Mouse (Mus musculus) thymus, postnatal 25 days (tissue): ENCODE data around the gene Lmf2.

Experiments used
- DNase-seq: peaks from one replicate; pipeline ENCODE4 v3.0.0; 2022

Lmf2 gene

GRCm38 (mm10) chr15:89355241-89356187 is at the start of gene Lmf2, which contains the start of gene Ncaph2:
TSS of gene Lmf2 (minus strand) at chr15:89355659.
TSS of gene Ncaph2 (plus strand) at chr15:89355719.
- DNase-seq, result peak; percentile 95

GRCm38 (mm10) chr15:89404831-89405623 is 49.6 kb upstream of the Lmf2 start:
- no peak for DNase-seq

GRCm38 (mm10) chr15:89402471-89402870 is 47.0 kb upstream of the Lmf2 start:
- DNase-seq, result no peak

GRCm38 (mm10) chr15:89399716-89400115 is 44.3 kb upstream of the Lmf2 start:
- no peak for DNase-seq

- DNase-seq, result no peak
These were observed 42.7 kb upstream of the Lmf2 start for GRCm38 (mm10) chr15:89398146-89398545.

- no peak for DNase-seq
These were observed 41.4 kb upstream of the Lmf2 start for GRCm38 (mm10) chr15:89396883-89397282.

GRCm38 (mm10) chr15:89390081-89390480 is 34.6 kb upstream of the Lmf2 start:
- DNase-seq, result no peak

GRCm38 (mm10) chr15:89387127-89387526 is 31.7 kb upstream of the Lmf2 start:
- peak; percentile 68 for DNase-seq

- no peak for DNase-seq
These were observed 29.2 kb upstream of the Lmf2 start, which contains the start of gene Klhdc7b for GRCm38 (mm10) chr15:89384617-89385016. TSS of gene Klhdc7b (plus strand) at chr15:89384917.

GRCm38 (mm10) chr15:89379429-89379828 is 24.0 kb upstream of the Lmf2 start:
- DNase-seq, result peak; percentile 50

GRCm38 (mm10) chr15:89378831-89379401 is 23.5 kb upstream of the Lmf2 start, which contains the start of gene Odf3b:
TSS of gene Odf3b (minus strand) at chr15:89379282.
- peak; percentile 63 for DNase-seq

GRCm38 (mm10) chr15:89377938-89378828 is 22.7 kb upstream of the Lmf2 start:
- peak; percentile 21 for DNase-seq

GRCm38 (mm10) chr15:89377362-89377761 is 21.9 kb upstream of the Lmf2 start:
- no peak for DNase-seq

- no peak for DNase-seq
These were observed 21.5 kb upstream of the Lmf2 start, which contains the start of gene Tymp for GRCm38 (mm10) chr15:89376957-89377356. TSS of gene Tymp (minus strand) at chr15:89377039.

GRCm38 (mm10) chr15:89376040-89376439 is 20.6 kb upstream of the Lmf2 start:
- no peak for DNase-seq

GRCm38 (mm10) chr15:89374801-89375534 is 19.5 kb upstream of the Lmf2 start:
- DNase-seq, result no peak

- DNase-seq, result no peak
These were observed 18.9 kb upstream of the Lmf2 start for GRCm38 (mm10) chr15:89374340-89374739.

GRCm38 (mm10) chr15:89373762-89374248 is 18.3 kb upstream of the Lmf2 start, which contains the start of gene Sco2:
TSS of gene Sco2 (minus strand) at chr15:89373846.
- peak; percentile 92 for DNase-seq

GRCm38 (mm10) chr15:89373027-89373761 is 17.7 kb upstream of the Lmf2 start:
- peak; percentile 89 for DNase-seq

GRCm38 (mm10) chr15:89372536-89372935 is 17.1 kb upstream of the Lmf2 start:
- no peak for DNase-seq
